Mouse (Mus musculus) C2C12 (cell line): ENCODE data around the gene Sult1a1.
"Not testable (repeated sequence)": the region's sequence is repeated elsewhere in the genome, so short reads cannot be mapped to it uniquely, and the experiment has no call there.

Experiments used
- CEBPB ChIP-seq: IDR thresholded peaks from one replicate; pipeline ENCODE4 v1.6.1; 2011; ENCODE audit warnings: low read depth, mild to moderate bottlenecking, control low read depth, moderate library complexity
- CTCF ChIP-seq: IDR thresholded peaks from one replicate; pipeline ENCODE4 v1.5.1; 2011; ENCODE audit not compliant: control insufficient read depth, insufficient read depth, insufficient read length
- MAX ChIP-seq: IDR thresholded peaks from one replicate; pipeline ENCODE4 v1.6.1; 2011; ENCODE audit warnings: mild to moderate bottlenecking, control low read depth
- MYOD1 ChIP-seq: IDR thresholded peaks from one replicate; pipeline ENCODE4 v1.6.1; 2011; ENCODE audit warnings: low read depth; ENCODE audit not compliant: control insufficient read depth, insufficient read length
- USF1 ChIP-seq: IDR thresholded peaks from one replicate; pipeline ENCODE4 v1.6.1; 2011; ENCODE audit warnings: low read depth, mild to moderate bottlenecking, control low read depth, moderate library complexity

DNA sequence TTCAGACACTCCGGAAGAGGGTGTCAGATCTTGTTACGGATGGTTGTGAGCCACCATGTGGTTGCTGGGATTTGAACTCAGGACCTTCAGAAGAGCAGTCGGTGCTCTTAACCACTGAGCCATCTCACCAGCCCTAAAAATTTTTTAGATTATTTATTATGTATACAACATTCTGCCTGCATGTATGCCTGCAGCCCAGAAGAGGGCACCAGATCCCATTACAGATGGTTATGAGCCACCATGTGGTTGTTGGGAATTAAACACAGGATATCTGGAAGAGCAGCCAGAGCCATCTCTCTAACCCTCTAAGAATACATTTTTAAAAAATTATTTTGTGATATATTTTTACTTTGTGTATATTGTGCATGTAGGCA lies 33.0 kb downstream of the Sult1a1 start:
- TF ChIP-seq CEBPB, CTCF, MAX, MYOD1, USF1: not testable (repeated sequence)
